Mouse (Mus musculus): Measurements from ENCODE around the gene Rnf217.

GRCm38 (mm10) chr10:31538243-31538642 lies 70.7 kb downstream of the Rnf217 start:
- TF ChIP-seq CTCF (IDR thresholded peaks at IDR 0.05; ENCODE audit: low read depth) (no peak), EP300 (IDR thresholded peaks at IDR 0.05; ENCODE audit: low read depth) (no peak)
